Mouse (Mus musculus) kidney, adult 2 months (tissue): ENCODE measurements around the gene Cdh12.

Experiments
- CTCF ChIP-seq: fragments of 200-500 bp; conservative IDR thresholded peaks from 2 replicates; pipeline ENCODE4 v1.5.1; 2011; ENCODE audit warnings: low read depth, mild to moderate bottlenecking, control low read depth, low read length, moderate library complexity, mixed read lengths; ENCODE audit not compliant: insufficient read depth, insufficient read length
- POLR2A ChIP-seq: fragments of 200-500 bp; IDR thresholded peaks from one replicate; pipeline ENCODE4 v1.6.1; 2011; ENCODE audit warnings: low read depth, low read length, control low read depth

- TF ChIP-seq CTCF, result no peak
- TF ChIP-seq POLR2A, result no peak
These were observed 683.9 kb downstream of the Cdh12 start for GRCm38 (mm10) chr15:21132999-21133398.
